Mouse (Mus musculus): ENCODE data around the gene Ptpn9. TPM values are rescaled to one million over a fixed set of nuclear protein-coding genes. Genes with fewer than 3 reads are reported as not detected.

Ptpn9 gene
- total RNA-seq, 2 experiments from 2014 or later = 60.1 to 62.0 TPM

DNA sequence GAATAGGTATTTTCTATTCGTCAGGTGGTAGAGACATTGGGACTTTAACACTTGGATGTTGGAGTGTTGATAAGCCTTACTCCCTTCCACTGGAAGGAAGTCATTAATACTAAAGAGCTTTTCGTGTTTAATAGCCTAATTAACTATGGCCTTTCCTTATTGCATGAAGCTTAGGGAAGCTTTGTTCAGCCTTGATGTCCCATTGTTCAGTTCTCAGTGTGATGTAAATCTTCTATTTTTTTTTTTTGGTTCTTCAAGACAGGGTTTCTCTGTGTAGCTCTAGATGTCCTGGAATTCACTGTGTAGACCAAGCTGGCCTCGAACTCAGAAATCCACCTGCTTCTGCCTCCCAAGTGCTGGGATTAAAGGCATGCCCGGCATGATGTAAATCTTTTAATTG, 18.2 kb downstream of the Ptpn9 start:
- DNase-seq (ENCODE audit: low spot score in 2 of 2) = no peak

DNA sequence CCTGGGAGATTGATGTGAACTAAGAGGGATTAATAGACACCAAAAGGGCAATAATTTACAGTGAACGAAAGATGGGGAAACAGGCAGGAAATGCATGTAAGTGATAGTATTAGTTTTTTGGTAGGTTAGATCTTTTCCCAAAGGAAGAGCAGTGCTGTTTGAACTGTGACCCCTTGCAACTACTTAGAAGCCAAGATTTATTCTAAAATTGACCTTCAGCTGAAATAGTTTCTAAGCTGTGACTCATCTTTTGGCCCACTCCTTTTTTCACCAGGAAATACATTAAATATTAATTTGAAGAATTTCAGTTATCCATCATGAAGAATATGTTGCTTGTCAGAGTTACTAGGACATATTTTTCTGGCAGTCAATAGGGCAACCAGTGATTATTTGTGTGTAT, 19.0 kb downstream of the Ptpn9 start:
- no peak for DNase-seq (ENCODE audit: low spot score in 2 of 2)

DNA sequence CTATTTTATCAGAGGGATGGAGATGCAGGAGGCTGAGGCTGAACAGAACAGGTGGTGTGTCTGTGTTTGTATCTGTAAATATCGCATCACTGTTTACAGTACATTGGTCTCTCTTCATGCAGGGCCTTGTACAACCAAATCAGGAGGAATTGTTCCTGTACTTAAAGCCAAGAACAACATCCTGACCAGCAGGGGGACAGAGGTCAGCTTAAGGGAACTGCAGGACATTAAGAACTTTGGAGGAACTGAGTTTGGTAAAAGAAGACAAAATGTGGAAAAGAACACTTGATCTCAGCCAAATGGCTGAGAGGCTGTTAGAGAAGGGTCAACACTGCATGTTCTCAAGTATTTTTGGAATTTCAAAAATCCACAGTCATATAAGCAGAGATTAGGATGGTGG, 20.0 kb downstream of the Ptpn9 start:
- no peak for DNase-seq (ENCODE audit: low spot score in 2 of 2)

DNA sequence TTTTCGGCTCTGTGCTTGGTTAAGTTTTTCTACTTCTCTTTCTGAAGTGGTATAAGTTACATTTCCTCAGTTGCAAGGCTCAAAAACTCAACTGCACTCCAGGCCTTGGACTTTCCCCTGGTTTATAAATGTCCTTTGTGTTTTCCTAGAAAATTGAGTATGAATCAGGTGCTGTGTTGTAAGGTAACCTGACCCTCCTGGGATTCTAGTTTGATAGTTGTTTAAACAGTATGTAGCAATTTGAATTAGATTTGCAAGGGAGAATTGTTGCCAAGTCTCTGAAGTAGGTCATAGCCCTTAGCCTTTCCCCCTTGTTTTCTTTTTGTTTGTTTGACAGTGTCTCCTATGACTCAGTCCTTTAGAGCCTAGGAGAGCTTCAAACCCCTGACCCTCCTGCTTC, 22.9 kb downstream of the Ptpn9 start:
- no peak for DNase-seq (ENCODE audit: low spot score in 2 of 2)

DNA sequence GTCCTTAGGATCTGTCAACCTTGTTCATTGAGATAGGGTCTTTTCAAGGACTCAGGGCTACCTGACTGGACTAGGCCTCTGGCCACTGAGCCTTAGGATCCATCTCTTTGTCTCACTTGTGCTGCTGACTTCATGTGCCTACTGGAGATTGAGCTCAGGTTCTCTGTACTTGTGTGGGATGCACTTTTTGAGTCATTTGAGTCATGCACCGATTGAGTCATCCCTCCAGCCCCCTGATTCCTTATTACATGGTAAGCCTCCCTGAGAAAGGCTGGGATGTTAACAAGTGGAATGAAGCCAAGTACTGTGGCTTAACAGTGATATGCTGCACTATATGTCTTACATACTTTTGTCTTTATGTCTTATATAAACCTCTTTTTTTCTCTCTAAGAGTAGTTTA, 37.0 kb downstream of the Ptpn9 start:
- no peak for DNase-seq (ENCODE audit: low spot score in 2 of 2)

DNA sequence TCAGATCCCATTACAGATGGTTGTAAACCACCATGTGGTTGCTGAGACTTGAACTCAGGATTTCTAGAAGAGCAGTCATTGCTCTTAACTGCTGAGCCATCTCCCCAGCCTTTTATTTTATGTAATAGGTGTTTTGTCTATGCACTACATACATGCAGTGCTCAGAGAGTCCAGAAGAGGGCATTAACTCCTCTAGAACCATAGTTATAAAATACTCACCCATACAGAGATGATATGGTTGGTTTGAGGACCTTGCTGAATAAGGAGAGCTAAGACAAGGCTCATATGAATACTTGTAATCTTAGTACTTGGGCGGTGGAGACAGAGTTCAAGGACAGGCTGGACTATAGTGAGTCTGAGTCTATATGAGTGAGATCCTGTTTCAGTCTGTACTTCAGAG, 61.5 kb downstream of the Ptpn9 start:
- DNase-seq (ENCODE audit: low spot score in 2 of 2) = no peak

DNA sequence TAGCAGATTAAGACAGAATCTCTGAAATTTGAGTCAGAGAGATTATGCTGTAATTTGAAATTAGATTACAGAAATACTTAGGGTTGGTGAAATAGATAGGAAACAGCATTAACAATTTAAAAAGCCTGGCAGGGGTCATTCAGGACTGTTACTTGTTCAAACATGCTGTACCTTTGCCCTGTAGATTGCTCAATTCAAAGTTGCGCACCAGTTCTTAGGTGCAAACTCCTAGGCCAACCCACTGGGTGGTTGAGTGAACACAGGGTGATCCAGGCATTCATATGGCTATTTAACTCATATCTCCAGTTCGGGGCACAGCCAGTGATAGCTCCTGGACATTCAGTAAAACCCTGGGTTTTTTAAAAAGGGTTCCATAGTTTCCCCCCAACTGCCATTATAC, 69.4 kb downstream of the Ptpn9 start:
- no peak for DNase-seq (ENCODE audit: low spot score in 2 of 2)

DNA sequence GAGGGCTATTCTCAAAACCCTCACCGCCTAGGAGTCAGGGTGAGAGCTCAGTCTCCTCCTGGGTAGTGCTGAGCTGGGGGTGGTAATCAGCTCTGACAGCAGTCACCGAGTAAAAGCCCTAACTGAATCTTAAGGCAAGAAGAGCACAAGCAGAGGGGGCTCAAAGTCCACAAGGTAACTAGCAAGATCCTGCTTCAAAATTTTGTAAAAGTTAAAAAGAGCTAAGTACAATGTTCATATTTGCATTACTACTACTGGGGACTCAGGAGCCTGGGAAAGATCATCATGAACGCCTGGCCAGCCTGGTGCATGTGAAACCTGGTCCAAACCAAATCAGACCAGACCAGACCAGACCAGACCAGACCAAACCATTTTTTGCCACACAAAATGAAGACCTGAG, 73.5 kb downstream of the Ptpn9 start:
- no peak for DNase-seq (ENCODE audit: low spot score in 2 of 2)

DNA sequence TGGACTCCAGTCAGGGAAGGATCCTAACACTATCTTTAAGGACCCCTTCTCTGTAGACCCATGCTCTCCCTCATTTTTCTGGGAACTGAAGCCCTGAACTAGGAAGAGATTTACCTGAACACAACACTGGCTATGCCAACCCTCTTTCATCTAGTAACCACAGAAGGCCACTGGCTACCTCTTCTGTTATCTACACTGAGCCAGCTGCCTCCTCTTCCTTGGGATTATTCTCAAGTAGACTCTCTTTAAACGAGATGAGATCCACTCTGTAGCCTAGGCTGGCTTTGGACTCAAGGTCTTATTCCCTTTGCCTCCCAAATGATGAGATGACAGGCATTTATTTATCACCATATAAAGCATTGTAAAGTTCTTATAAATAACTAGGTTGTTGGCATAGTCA, 75.5 kb downstream of the Ptpn9 start:
- no peak for DNase-seq (ENCODE audit: low spot score in 2 of 2)

DNA sequence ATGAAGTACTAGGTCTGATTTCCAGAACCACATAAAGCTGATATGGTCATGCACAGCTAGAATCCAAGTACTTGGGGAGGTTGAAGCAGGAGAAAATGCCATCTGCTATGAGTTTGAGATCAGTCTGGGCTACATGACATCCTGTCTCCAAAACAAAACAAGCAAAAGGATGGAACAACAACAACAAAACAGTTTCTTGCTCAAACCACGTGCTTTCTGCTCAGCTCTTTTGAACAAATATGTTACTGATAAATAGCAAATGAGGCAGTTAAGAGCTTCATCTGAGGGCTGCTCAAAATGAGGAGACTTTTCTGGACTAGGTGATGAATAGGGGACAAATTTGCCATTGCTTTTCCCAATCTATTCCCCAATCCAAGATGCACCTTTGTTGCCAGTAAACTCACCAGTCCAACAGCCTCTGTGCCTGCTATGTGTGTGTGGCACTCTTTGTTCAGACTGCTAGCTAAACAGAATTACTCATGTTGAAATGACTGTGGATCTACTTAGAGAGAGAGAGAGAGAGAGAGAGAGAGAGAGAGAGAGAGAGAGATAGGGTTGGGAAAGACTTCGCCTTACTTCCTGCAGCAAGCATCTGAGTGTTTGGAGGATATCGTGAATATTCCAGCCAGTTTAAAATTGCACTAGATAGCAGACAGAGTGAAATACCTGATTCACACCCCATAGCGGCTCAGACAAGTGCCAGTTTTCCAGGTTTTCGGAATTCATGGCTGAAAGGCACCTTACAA, 76.2 kb downstream of the Ptpn9 start:
- no peak for DNase-seq (ENCODE audit: low spot score in 2 of 2)

DNA sequence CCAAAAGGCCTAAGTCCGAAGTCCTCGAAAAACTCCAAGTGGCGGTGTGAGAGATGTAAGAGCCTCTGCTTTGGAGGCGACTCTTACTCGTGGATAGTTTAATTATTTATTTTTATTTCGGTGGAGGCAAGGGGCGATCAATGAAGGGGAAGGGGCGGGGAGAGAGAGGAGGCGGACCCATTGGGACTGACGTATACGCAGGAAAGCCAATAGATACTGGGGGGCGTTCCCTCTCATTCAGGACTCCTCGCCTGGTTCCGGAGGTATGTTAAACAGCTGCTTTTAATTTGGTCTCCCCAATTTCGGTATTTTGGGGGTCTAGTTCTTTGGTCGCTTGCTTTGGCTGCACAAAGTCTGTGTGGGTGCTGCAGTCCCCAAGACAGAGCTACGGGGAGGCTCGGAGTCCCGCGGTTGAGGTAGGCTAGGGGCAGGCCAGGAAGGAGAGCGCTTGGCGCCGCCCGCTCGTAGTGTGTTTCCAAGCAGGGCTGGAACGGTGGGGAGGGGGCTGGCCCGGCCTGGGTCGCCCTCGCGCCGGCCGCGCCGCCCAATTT, 77.2 kb downstream of the Ptpn9 start, which contains the start of gene Sin3a:
Gene Sin3a, plus strand, starts transcription at position 240 of the 551 bp plus-strand sequence.
- peak; percentile 41 to 50 for DNase-seq (ENCODE audit: low spot score in 2 of 2)

DNA sequence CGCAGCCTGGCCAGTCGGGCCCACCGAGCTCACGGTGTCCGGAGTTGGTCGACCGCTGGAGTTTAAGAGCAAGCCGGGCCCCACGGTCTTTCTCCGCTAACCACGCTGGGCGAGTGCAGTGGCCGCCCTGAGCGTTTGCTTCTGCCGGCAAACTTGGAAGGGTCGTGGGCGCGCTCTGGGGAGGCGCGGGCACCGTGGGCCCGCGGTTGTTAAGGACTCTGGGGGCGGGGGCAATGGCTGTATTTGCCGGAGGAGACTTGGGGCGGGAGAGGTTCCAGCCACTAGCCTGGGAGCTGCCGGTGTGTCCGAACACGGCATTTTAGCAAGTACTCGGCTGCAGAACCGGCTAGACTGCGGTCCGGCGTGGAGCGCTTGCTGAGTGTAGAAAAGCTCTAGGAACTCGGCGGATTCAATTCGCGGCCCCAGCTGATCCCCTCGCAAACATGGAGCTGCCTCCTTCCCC, 77.8 kb downstream of the Ptpn9 start:
- DNase-seq (ENCODE audit: low spot score in 2 of 2) = no peak

DNA sequence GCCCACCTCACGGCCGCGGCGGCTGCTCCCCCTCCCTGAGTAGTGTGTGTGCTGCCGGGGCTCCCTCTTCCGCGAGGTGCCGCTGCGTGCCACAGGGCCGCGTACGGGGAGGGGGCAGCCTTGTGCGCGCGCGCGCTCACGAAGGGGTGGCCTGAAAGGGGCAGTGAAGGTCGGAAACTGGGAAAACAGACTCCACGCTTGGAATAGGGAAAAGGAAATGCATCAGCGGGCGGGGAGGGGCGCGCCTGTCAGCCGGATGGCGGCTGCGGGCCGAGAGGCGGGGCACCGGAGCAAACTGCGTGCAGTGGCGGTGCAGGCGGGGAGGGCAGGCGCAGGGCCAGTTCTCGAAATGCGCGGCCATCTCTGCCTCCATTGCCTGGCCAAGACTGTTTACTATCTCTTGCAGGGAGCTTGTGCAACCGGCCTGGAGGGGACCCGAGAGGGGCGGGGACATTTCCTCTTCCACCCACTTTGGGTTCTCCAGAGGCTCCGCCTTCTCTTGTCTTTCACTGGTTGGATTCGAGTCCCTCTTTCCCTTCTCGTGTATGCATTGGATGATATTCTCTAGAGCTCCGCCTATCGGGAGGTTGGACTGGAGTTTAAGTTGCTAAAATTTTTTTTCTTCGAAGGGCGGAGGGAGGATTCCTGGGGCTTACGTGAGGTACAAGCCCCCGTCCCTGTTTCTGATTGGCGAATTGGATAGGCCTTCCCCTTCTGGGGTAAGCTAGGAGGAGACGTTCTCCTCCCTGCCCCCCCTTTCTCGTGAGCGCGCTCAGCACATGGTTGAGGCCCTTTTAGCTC, 78.5 kb downstream of the Ptpn9 start:
- DNase-seq (ENCODE audit: low spot score in 2 of 2) = peak; percentile 68 to 94

DNA sequence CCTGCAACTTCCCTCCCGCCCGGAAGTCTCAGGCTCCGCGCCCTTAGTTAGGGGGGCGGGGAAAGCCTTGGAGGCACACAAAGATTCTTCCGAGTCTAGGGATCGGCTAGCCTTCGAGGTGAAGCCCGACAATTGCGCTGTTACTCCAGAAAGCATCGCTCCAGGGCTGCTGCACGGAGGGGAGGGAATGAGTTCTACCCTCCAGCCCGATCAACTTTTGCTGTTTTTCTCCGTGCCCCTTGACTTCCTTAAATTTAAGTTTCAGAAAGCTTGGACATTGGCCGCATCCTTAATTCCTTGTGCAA, 79.0 kb downstream of the Ptpn9 start:
- no peak for DNase-seq (ENCODE audit: low spot score in 2 of 2)

DNA sequence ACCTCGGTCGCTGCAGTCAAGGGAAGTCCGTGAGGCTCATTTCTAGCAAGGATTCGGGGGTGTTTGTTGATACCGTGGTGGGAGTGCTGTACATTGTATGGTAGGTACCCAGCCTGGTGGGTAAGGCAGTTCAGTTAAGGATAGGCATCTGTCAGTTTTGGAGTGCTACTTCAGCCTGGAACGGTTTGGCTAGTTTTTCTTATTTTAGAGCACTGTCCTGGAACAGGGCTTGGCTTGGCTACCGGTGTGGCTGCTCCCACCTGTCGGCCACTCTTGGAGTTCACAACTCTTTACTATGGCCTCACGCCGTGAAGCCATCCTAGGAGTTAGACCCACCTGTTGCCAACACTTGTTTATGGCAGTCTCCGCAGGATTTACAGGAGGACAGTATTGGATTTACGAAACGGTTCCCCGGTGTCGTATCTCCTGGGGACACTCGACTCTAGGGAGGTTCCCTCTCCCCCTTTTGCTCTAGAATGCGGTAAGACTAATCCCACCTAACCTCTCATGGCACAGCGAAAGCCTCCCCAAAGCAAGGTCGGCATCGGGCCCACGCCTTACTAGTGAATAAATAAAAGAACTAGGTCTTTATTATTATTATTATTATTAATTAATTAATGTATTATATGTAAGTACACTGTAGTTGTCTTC, 79.6 kb downstream of the Ptpn9 start:
- DNase-seq (ENCODE audit: low spot score in 2 of 2) = no peak

DNA sequence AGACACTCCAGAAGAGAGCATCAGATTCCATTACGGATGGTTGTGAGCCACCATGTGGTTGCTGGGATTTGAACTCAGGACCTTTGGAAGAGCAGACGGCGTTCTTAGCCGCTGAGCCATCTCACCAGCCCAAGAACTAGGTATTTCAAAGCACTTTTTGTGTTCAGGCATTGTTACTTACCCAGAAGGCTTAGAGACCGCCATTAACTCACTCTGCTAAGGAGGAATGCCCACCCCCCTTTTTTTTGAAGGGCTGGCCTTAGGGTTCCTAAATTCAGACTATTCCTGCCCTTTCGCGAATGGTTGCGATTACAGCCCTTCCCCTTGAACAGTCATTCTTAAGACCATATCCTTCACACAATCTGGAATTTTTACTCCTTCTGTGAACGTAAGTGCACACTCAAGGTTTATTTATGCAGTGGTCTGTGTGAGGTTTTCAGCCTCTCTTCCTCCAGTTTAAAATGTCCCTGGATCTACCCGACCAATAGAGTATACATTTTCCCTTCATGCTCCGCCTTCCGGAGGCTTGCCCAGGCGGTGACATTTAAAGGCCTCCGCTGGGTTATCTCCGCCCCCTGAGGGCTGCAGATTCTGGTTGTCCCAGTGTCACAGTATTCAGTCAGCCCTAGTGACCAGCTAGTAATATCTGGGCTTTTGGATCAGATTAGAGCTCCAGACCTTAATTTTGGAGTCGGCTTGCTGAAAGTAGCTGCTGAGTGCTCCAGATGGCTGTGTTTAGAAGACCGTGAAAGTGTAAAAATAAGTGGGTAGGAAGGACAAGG, 80.3 kb downstream of the Ptpn9 start:
- DNase-seq (ENCODE audit: low spot score in 2 of 2) = peak; percentile 24 to 53

DNA sequence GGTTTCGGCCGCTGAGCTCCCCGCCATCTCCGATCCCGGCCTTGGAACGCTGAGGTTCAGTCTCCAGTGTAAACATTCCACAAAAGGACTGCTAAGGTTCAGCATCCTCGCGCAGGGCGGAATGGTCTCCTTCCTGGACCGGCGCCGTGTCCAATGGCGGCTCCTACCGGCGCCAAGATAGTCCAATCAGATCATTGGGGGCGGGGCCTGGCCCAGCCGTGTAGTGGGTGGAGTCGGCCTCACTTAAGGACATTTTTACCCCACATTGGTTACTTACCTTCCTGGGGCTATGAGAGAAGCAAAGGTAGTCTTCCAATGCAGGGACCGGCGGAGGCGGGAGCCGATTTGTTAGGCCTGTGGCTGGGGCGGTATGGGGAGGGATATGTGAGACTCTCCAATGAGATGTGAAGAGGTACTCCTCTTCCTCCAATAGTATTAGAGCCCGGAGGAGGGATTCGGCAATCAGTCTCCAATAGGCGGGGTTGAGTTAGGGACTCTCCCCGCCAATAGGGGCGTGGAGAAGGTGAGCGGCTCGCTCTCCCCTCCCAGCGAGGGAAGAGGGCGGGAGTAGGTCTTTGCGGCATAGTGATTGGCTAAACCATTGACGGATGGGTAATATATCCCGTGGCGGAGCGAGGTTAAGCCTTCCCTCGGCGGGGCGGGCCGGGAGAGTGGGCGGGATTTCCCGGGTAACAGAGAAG, 81.1 kb downstream of the Ptpn9 start:
- DNase-seq (ENCODE audit: low spot score in 2 of 2) = peak; percentile 90 to 97

DNA sequence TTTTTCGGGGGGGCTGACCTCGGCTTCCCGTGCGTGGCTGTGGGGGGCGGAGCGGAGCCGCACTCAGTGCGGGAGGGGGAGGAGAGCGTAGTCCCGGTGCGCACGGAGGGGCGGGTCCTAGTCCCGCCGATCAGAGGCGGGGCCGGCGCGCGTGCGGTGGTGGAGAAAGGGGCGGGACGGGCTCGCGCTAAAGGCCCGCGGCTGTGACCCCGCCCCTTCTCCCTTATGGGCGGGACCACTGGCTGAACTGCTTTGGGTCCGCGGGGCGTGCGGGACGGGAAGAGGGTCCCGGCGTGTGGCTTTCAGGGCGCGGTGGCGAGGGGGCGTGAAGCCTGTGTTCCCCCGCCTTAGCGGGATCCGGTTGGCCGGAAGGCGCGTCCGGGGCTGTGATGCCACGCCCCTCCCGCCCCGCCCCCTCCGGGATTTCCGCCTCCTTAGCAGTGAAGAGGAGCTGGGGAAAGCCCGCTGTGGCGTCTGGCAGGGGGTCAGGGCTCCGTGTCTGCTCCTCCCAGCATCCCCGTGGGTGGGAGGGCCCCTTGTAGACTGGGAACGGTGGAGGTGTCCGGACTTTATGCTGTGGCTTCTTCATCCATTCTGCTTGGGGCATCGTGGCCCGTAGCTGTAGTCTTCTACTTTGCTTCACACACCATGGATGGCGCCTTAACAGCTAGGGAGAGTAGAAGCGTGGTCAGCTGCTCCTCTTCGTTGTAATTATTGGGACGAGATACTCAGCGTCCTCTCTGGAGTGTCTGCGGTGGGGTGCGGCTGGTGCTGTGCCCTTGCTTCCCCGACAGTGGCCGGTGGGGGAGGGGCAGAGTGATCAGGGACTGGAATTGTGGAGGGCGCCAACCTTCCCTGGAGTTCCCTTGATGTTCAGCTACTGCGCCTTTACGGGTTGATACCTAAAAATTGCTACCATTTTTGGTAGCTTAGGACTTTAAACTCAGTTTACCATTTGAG, 82.3 kb downstream of the Ptpn9 start:
- DNase-seq (ENCODE audit: low spot score in 2 of 2) = peak; percentile 77 to 81

DNA sequence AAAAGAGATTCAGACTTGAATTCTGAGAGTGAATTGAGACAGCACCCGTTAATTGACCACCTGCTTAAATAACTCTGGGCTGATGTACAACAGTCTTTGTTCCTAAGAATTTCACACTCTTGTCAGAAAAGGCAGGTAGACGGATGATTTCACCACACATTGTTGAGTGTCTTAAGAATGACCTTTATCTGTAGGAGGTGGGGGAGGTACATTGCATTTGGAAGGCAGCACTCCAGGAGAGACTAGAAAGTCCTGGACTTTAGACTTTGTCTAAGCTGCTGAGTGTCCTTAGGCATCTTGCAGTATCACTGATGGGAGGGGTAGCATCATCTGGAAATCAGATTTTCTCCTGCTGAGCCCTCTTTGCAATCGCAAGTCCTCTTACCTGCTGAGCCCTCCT, 87.5 kb downstream of the Ptpn9 start:
- DNase-seq (ENCODE audit: low spot score in 2 of 2) = no peak

Data from adrenal gland, postnatal 4 days (tissue).